ENCODE assay signal across 7 mouse cellular contexts in genomic region chr9:98296383-98297201, GRCm38 (mm10). TPM values are rescaled to one million over a fixed set of nuclear protein-coding genes. Genes with fewer than 3 reads are reported as not detected.
DNase-seq lines count a peak whose midpoint lies in the region; ATAC-seq and TF ChIP-seq lines count a peak whose summit lies in the region.

No protein-coding gene starts in this region.

- TF ChIP-seq CTCF in kidney, adult 2 months (conservative IDR thresholded peaks at IDR 0.05; ENCODE audit: insufficient read depth, insufficient read length, low read depth, low read length): no peak
- TF ChIP-seq CTCF in spleen, adult 2 months (IDR thresholded peaks at IDR 0.05; ENCODE audit: extremely low read depth, insufficient read depth, insufficient read length, insufficient replicate concordance): no peak

- H3K9ac ChIP-seq in embryonic facial prominence, embryonic 13.5 days: peak overlapping the region; percentile 66
- H3K9ac ChIP-seq in limb, embryonic 12.5 days (replicated peaks): peak overlapping the region; percentile 31
- H3K9ac ChIP-seq in midbrain, embryonic 15.5 days: peak overlapping the region; percentile 42

- H3K27me3 ChIP-seq in embryonic facial prominence, embryonic 13.5 days: no peaks in the 10 kb centered on the region
- no peaks in the 10 kb centered on the region for H3K27me3 ChIP-seq in kidney, adult 2 months (replicated peaks; ENCODE audit: control insufficient read depth, insufficient read depth, low read length)
- no peaks in the 10 kb centered on the region for H3K27me3 ChIP-seq in limb, embryonic 12.5 days
- H3K27me3 ChIP-seq in midbrain, embryonic 15.5 days (replicated peaks): 0 out of 2 replicates have a peak, but pooled peaks cover 5% of the 10 kb centered on the region
- no peaks in the 10 kb centered on the region for H3K27me3 ChIP-seq in spleen, adult 2 months (ENCODE audit: control insufficient read depth, insufficient read depth, low read length)

- H3K36me3 ChIP-seq in embryonic facial prominence, embryonic 13.5 days: no peaks in the 10 kb centered on the region
- no peaks in the 10 kb centered on the region for H3K36me3 ChIP-seq in kidney, adult 2 months (ENCODE audit: control insufficient read depth, insufficient read depth, low read length)
- H3K36me3 ChIP-seq in limb, embryonic 12.5 days: no peaks in the 10 kb centered on the region
- no peaks in the 10 kb centered on the region for H3K36me3 ChIP-seq in midbrain, embryonic 15.5 days (replicated peaks)
- no peaks in the 10 kb centered on the region for H3K36me3 ChIP-seq in spleen, adult 2 months (ENCODE audit: control insufficient read depth, insufficient read depth, low read length)

- no peak for TF ChIP-seq POLR2A in kidney, adult 2 months (IDR thresholded peaks at IDR 0.05; ENCODE audit: low read depth, low read length)
- peak; percentile 46 for TF ChIP-seq POLR2A in spleen, adult 2 months (IDR thresholded peaks at IDR 0.05; ENCODE audit: low read depth, low read length)

- no peaks in the 10 kb centered on the region for H3K9me3 ChIP-seq in embryonic facial prominence, embryonic 13.5 days
- no peaks in the 10 kb centered on the region for H3K9me3 ChIP-seq in limb, embryonic 12.5 days
- no peaks in the 10 kb centered on the region for H3K9me3 ChIP-seq in midbrain, embryonic 15.5 days

- H3K4me1 ChIP-seq in embryonic facial prominence, embryonic 13.5 days: peaks cover 12% of the 10 kb centered on the region
- peaks cover 8% of the 10 kb centered on the region; the same call in 1 of the 2 replicates for H3K4me1 ChIP-seq in kidney, adult 2 months (ENCODE audit: control insufficient read depth, insufficient read depth, low read length)
- H3K4me1 ChIP-seq in limb, embryonic 12.5 days (replicated peaks): peaks cover 9% of the 10 kb centered on the region
- peaks cover 14% of the 10 kb centered on the region for H3K4me1 ChIP-seq in midbrain, embryonic 15.5 days
- peaks cover 2% of the 10 kb centered on the region; the same call in 1 of the 2 replicates for H3K4me1 ChIP-seq in spleen, adult 2 months (ENCODE audit: control insufficient read depth, insufficient read depth, insufficient read length)

- ATAC-seq in embryonic facial prominence, embryonic 13.5 days (ENCODE audit: insufficient number of reproducible peaks, insufficient read depth, low FRiP score, low TSS enrichment, low read depth): peak; percentile 73
- peak; percentile 74 for ATAC-seq in limb, embryonic 12.5 days (ENCODE audit: insufficient number of reproducible peaks, insufficient read depth, low FRiP score, low TSS enrichment, low read depth)
- peak; percentile 88 for ATAC-seq in midbrain, embryonic 15.5 days (replicated peaks)

- H3K4me3 ChIP-seq in embryonic facial prominence, embryonic 13.5 days: peak overlapping the region; percentile 58
- peak overlapping the region; percentile 80 for H3K4me3 ChIP-seq in kidney, adult 2 months (ENCODE audit: insufficient read depth, low read depth, low read length)
- peak overlapping the region; percentile 47 for H3K4me3 ChIP-seq in limb, embryonic 12.5 days (replicated peaks)
- H3K4me3 ChIP-seq in midbrain, embryonic 15.5 days: peak overlapping the region; percentile 57
- peak overlapping the region; percentile 93 for H3K4me3 ChIP-seq in spleen, adult 2 months (ENCODE audit: extremely low read depth, insufficient read depth, insufficient read length)

- peak overlapping the region; percentile 73 for H3K27ac ChIP-seq in embryonic facial prominence, embryonic 13.5 days
- peak overlapping the region; percentile 96 for H3K27ac ChIP-seq in kidney, adult 2 months (ENCODE audit: insufficient read depth, low read depth, low read length)
- H3K27ac ChIP-seq in limb, embryonic 12.5 days: 0 out of 2 replicates have a peak overlapping the region, but pooled peaks have one; percentile 1
- peak overlapping the region; percentile 53 for H3K27ac ChIP-seq in midbrain, embryonic 15.5 days
- peak overlapping the region; percentile 95 for H3K27ac ChIP-seq in spleen, adult 2 months (ENCODE audit: insufficient read depth, low read length)

- DNase-seq in adrenal gland, postnatal 36 days: peak; percentile 95 to 97
- DNase-seq in heart, adult 18-20 months: peak; percentile 93 to 94
- peak; percentile 96 for DNase-seq in kidney, adult 2 months
- peak; percentile 88 to 89 for DNase-seq in spleen, adult 2 months (ENCODE audit: low read depth in 1 of 2, low spot score in 2 of 2)

- under 1% methylated on average over 56 of the region's 56 CpGs for WGBS in embryonic facial prominence, embryonic 13.5 days
- WGBS in kidney, adult 2 months: 1% methylated on average over 56 of the region's 56 CpGs
- WGBS in limb, embryonic 12.5 days: 1% methylated on average over 56 of the region's 56 CpGs
- WGBS in midbrain, embryonic 15.5 days: 1% methylated on average over 56 of the region's 56 CpGs
- WGBS in spleen, adult 2 months: under 1% methylated on average over 56 of the region's 56 CpGs

- H3K4me2 ChIP-seq in embryonic facial prominence, embryonic 13.5 days: peak overlapping the region; percentile 71
- peak overlapping the region; percentile 74 for H3K4me2 ChIP-seq in limb, embryonic 12.5 days
- peak overlapping the region; percentile 96 for H3K4me2 ChIP-seq in midbrain, embryonic 15.5 days

RNA-seq across cellular contexts. Expression of gene Nmnat3, which starts 9.4 kb away (rescaled TPM):
- total RNA-seq in adrenal gland, postnatal 36 days (2021): 10 to 100 TPM; 15.8 to 16.9 TPM
- 6.3 and 6.7 TPM in 2 replicates for polyA plus RNA-seq in embryonic facial prominence, embryonic 13.5 days (2015; fragmentation: Nextera tagmentation; extraction: Ambion mirVana)
- 10 to 100 TPM; 19.5 to 19.6 TPM for total RNA-seq in heart, adult 18-20 months (2021)
- 27.7 and 29.4 TPM in 2 replicates for polyA plus RNA-seq in kidney, adult 2 months (2012; rRNA removed)
- polyA plus RNA-seq in limb, embryonic 12.5 days (2016; fragmentation: Nextera tagmentation; extraction: Ambion mirVana): 4.2 and 5.6 TPM in 2 replicates
- 0.84 and 1.5 TPM in 2 replicates for polyA plus RNA-seq in midbrain, embryonic 15.5 days (2015; fragmentation: Nextera tagmentation; extraction: Ambion mirVana)
- polyA plus RNA-seq in spleen, adult 2 months (2012; rRNA removed): 7.1 and 8.7 TPM in 2 replicates

Comparison
In these comparisons a context has a peak if more than half of its experiments do, and no peak if none do; other contexts are left out.
1. Peak in every context shown above with its lines: DNase-seq, ATAC-seq, H3K4me3 ChIP-seq and H3K27ac ChIP-seq.
2. H3K27ac ChIP-seq: peak in every context shown above with its lines; median percentile 96 in kidney, adult 2 months; 95 in spleen, adult 2 months; 73 in embryonic facial prominence, embryonic 13.5 days; 53 in midbrain, embryonic 15.5 days; 1 in limb, embryonic 12.5 days.